Mouse (Mus musculus) midbrain, postnatal 0 days (tissue): Measurements from ENCODE around the gene Tmem192. TPM values are rescaled to one million over a fixed set of nuclear protein-coding genes. Genes with fewer than 3 reads are reported as not detected.
A peak's percentile ranks its signal among the peaks of the same experiment; 100 is the strongest.
"Not testable (repeated sequence)": the region's sequence is repeated elsewhere in the genome, so short reads cannot be mapped to it uniquely, and the experiment has no call there.

Experiments used
- ATAC-seq: fragments of 200-750 bp; cut with Nextera tagmentation; 2 replicates; pipeline ENCODE4 v1.8.0; 2017; ENCODE audit warnings: moderate number of reproducible peaks, mild to moderate bottlenecking, moderate TSS enrichment, moderate library complexity; ENCODE audit not compliant: low FRiP score
- DNase-seq: peaks from one replicate; pipeline ENCODE4 v3.0.0-alpha.2; 2015; ENCODE audit warnings: low spot score
- H3K27ac ChIP-seq: fragments of 300-500 bp; sonication (generic); 2 replicates; pipeline ENCODE4 v1.5.1; 2014; ENCODE audit warnings: low read depth, mild to moderate bottlenecking, low read length, mixed read lengths
- H3K27me3 ChIP-seq: fragments of 300-500 bp; sonication (generic); 2 replicates; pipeline ENCODE4 v1.6.1; 2014; ENCODE audit warnings: low read length, control low read depth, mixed read lengths; ENCODE audit not compliant: insufficient read depth
- H3K36me3 ChIP-seq: fragments of 300-500 bp; sonication (generic); 2 replicates; pipeline ENCODE4 v1.6.1; 2014; ENCODE audit warnings: low read length, control low read depth, mixed read lengths; ENCODE audit not compliant: insufficient read depth
- H3K4me1 ChIP-seq: fragments of 300-500 bp; sonication (generic); 2 replicates; pipeline ENCODE4 v1.6.1; 2014; ENCODE audit warnings: mild to moderate bottlenecking, control low read depth, antibody characterized with exemption, low read length, mixed read lengths; ENCODE audit not compliant: insufficient read depth
- H3K4me2 ChIP-seq: fragments of 300-500 bp; sonication (generic); 2 replicates; pipeline ENCODE4 v1.6.1; 2014; ENCODE audit warnings: low read depth, mild to moderate bottlenecking, low read length, mixed read lengths; ENCODE audit not compliant: poor library complexity, severe bottlenecking
- H3K4me3 ChIP-seq: fragments of 300-500 bp; sonication (generic); 2 replicates; pipeline ENCODE4 v1.5.1; 2014; ENCODE audit warnings: low read depth, mild to moderate bottlenecking, low read length, moderate library complexity
- H3K9ac ChIP-seq: fragments of 300-500 bp; sonication (generic); replicated peaks from 2 replicates; pipeline ENCODE4 v1.6.1; 2014; ENCODE audit warnings: mild to moderate bottlenecking, low read length, moderate library complexity, mixed read lengths; ENCODE audit not compliant: poor library complexity, severe bottlenecking
- H3K9me3 ChIP-seq: fragments of 300-500 bp; sonication (generic); 2 replicates; pipeline ENCODE4 v1.6.1; 2016; ENCODE audit warnings: low read length, control low read depth
- CTCF ChIP-seq: IDR thresholded peaks from 2 replicates; pipeline ENCODE4 v1.5.1; 2016; ENCODE audit warnings: antibody characterized with exemption, mild to moderate bottlenecking
- whole genome bisulfite sequencing: fragments of 180-500 bp; shearing (Covaris S2); extraction: QIAGEN DNeasy Blood & Tissue Kit; methylation state at CpG from one replicate; pipeline ENCODE4 v1.1.7; 2014; 5-methylcytosine and 5-hydroxymethylcytosine counted together
- polyA plus RNA-seq: library from polyadenylated mRNA; unstranded; fragments of >200 nt; fragmentation: Nextera tagmentation; extraction: Ambion mirVana; gene quantifications from 2 replicates; pipeline ENCODE4 v1.2.1, GENCODE M21; 2015
- total RNA-seq: library from RNA; depleted of rRNA; stranded (reverse); fragments of >200 nt; gene quantifications from 2 replicates; pipeline ENCODE4 v1.2.3, GENCODE M21; 2014; rRNA removed

Tmem192 gene
- total and polyA plus RNA-seq, 2 experiments from 2014 or later = 20.2 to 41.2 TPM

DNA sequence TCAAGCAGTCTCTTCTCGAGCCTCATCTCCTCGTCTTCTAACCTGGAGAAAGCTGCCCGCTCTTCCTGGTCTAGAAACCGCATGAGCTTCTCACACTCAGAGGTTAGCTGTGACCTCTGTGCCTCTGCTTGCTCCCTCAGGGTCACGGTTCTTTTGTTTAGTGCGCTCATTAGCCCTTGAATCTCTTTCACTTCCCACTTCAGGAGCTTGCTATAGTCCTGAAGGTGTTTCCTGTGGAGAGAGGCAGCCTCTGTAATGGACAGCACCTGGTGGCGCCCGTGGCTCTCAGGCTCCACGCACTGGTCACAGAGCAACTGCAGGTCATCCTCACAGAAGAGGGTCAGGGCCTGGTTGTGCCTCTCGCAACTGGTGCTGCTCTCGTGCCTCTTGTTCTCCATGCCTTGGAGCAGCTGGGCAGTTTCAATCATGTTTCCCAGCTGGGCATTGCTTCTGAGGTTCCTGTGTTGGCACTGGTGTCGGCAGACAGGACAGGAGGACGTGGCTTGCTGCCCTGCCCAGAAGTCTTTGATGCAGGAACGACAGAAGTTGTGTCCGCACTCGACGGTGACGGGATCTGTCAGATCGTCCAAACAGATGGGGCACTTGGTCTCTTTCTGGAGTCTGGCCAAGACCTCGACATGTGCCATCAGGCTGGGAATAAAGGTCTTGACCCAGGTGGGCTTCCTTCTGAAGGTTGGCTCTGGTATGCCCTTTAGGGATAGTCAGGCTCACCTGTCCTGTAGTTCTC lies 36.3 kb downstream of the Tmem192 start:
- WGBS = 76% methylated on average over 20 of the region's 20 CpGs
- H3K9me3 ChIP-seq = no peaks in the 10 kb centered on the region
- H3K27ac ChIP-seq = no peak overlapping the region
- H3K4me2 ChIP-seq = no peak overlapping the region
- DNase-seq (peak; percentile 7), ATAC-seq (no peak)
- no peak overlapping the region for H3K4me3 ChIP-seq
- no peaks in the 10 kb centered on the region for H3K27me3 ChIP-seq
- no peaks in the 10 kb centered on the region for H3K4me1 ChIP-seq
- no peaks in the 10 kb centered on the region for H3K36me3 ChIP-seq
- no peak for TF ChIP-seq CTCF
- no peak overlapping the region for H3K9ac ChIP-seq

GRCm38 (mm10) chr8:64987731-64988130 lies 40.7 kb downstream of the Tmem192 start, which contains the start of gene Trim75:
Gene Trim75 (minus strand): TSS chr8:64987831.
- Histone ChIP-seq H3K9ac (no peak within 1 kb of the TSS), H3K4me1 (no peaks in the 10 kb centered on the region), H3K36me3 (no peaks in the 10 kb centered on the region), H3K27ac (no peak within 1 kb of the TSS), H3K9me3 (no peaks in the 10 kb centered on the region), H3K27me3 (no peaks in the 10 kb centered on the region), H3K4me2 (no peak within 1 kb of the TSS), H3K4me3 (no peak within 1 kb of the TSS)
- ATAC-seq = no peak
- no peak for DNase-seq
- TF ChIP-seq CTCF = no peak
- 92% methylated on average over 4 of the region's 4 CpGs for WGBS

DNA sequence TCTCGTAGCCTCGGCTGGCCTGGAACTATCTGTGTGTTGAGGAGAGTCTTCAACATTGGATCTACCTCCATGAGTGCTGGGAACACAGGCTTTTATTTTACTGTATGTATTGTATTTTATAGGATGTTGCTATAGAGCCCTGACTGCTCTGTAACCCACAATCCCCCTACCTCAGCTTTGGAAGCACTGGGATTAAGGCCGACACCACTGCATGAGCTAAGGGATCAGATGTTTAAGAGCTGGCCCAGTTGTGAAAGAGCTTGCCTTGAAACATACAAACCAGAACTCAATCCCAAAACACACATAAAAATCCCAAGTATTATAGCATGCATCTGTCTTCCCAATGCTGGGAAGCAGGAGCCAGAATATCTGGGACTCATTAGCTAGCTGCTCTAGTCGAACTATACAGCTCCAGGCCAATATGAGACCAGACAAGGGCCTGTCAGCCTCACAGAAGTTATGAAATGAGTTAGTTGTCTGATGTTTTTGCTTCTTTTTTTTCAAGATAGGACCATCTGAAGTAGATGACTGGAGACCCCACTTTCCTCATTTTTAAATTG lies 51.9 kb downstream of the Tmem192 start:
- no peaks in the 10 kb centered on the region for H3K36me3 ChIP-seq
- TF ChIP-seq CTCF = no peak
- no peak overlapping the region for H3K9ac ChIP-seq
- 89% methylated on average over 4 of the region's 4 CpGs for WGBS
- H3K4me2 ChIP-seq = no peak overlapping the region
- H3K27ac ChIP-seq = no peak overlapping the region
- no peaks in the 10 kb centered on the region for H3K4me1 ChIP-seq
- no peaks in the 10 kb centered on the region for H3K9me3 ChIP-seq
- H3K4me3 ChIP-seq = no peak overlapping the region
- no peak for DNase-seq
- no peak for ATAC-seq
- H3K27me3 ChIP-seq = no peaks in the 10 kb centered on the region

GRCm38 (mm10) chr8:65007616-65008015 lies 60.6 kb downstream of the Tmem192 start:
- not testable (repeated sequence) for H3K4me3 ChIP-seq, H3K4me1 ChIP-seq, DNase-seq, H3K9ac ChIP-seq, H3K36me3 ChIP-seq, H3K27me3 ChIP-seq, H3K27ac ChIP-seq, H3K9me3 ChIP-seq, H3K4me2 ChIP-seq, ATAC-seq
- WGBS = 80% methylated on average over 6 of the region's 6 CpGs

DNA sequence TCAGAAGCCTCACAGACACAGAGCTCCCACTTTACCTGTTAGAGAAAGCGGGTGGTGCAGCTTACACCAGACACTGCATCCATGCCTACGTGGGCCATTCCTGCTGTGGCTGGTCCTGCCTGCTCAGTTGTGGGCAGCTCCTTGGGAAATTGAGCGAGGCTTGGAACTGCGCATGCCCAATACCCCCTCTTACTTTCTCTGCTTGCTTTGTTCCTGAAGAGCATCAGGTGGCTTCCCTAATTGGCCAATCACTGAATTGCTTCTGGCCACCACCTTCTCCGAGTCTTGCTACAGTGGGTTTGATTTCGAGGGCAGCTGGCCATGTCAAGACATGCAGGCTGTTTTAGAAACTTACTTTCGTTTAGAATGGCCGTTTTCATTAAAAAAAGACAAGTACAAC lies 71.4 kb downstream of the Tmem192 start, which contains the start of the genes Trim61 and Trim60:
Trim61 (minus strand) TSS at position 101 of the 400 bp plus-strand sequence.
Trim60 (minus strand) TSS at position 162 of the 400 bp plus-strand sequence.
- no peaks in the 10 kb centered on the region for H3K36me3 ChIP-seq
- H3K4me3 ChIP-seq = no peak within 1 kb of the TSS
- no peaks in the 10 kb centered on the region for H3K27me3 ChIP-seq
- no peak within 1 kb of the TSS for H3K27ac ChIP-seq
- no peak for ATAC-seq
- no peaks in the 10 kb centered on the region for H3K4me1 ChIP-seq
- no peak for TF ChIP-seq CTCF
- no peak for DNase-seq
- no peak within 1 kb of the TSS for H3K9ac ChIP-seq
- H3K4me2 ChIP-seq = no peak within 1 kb of the TSS
- WGBS = 91% methylated on average over 8 of the region's 8 CpGs
- no peaks in the 10 kb centered on the region for H3K9me3 ChIP-seq

Other genes starting within 250 kb of the Tmem192 start
- 97.3 and 97.8 TPM in 2 replicates for gene Msmo1, start 213.4 kb upstream of the Tmem192 start, total RNA-seq
- 113 and 132 TPM in 2 replicates for gene Msmo1, start 213.4 kb upstream of the Tmem192 start, polyA plus RNA-seq
- 44.8 and 46.2 TPM in 2 replicates for gene Klhl2, start 97.2 kb upstream of the Tmem192 start, total RNA-seq
- 30.2 and 31.4 TPM in 2 replicates for gene Klhl2, start 97.2 kb upstream of the Tmem192 start, polyA plus RNA-seq
- gene Trim75, start 40.6 kb downstream of the Tmem192 start, total RNA-seq = not detected in 2 replicates
- gene Trim75, start 40.6 kb downstream of the Tmem192 start, polyA plus RNA-seq = 0.05 and 0.16 TPM in 2 replicates
- not detected in 2 replicates for gene Trim61, start 71.3 kb downstream of the Tmem192 start, total RNA-seq
- 0.15 TPM in 1 of 2 replicates, not detected in the other for gene Trim61, start 71.3 kb downstream of the Tmem192 start, polyA plus RNA-seq
- not detected in 2 replicates for gene Trim60, start 71.4 kb downstream of the Tmem192 start, total RNA-seq
- gene Trim60, start 71.4 kb downstream of the Tmem192 start, polyA plus RNA-seq = not detected in 2 replicates
- gene Apela, start 90.2 kb downstream of the Tmem192 start, total RNA-seq = not detected in 2 replicates
- gene Apela, start 90.2 kb downstream of the Tmem192 start, polyA plus RNA-seq = 0.54 and 0.64 TPM in 2 replicates
- gene Gm10663, start 127.8 kb downstream of the Tmem192 start, total RNA-seq = not detected in 2 replicates
- not detected in 2 replicates for gene Gm10663, start 127.8 kb downstream of the Tmem192 start, polyA plus RNA-seq
- not detected in 2 replicates for gene BC030870, start 182.4 kb downstream of the Tmem192 start, total RNA-seq
- gene BC030870, start 182.4 kb downstream of the Tmem192 start, polyA plus RNA-seq = 0.10 and 0.15 TPM in 2 replicates